Mouse (Mus musculus) small intestine, adult 2 months (tissue): ENCODE measurements around the gene Gm49318. TPM values are rescaled to one million over a fixed set of nuclear protein-coding genes. Genes with fewer than 3 reads are reported as not detected.
A peak's percentile ranks its signal among the peaks of the same experiment; 100 is the strongest.

Experiments used
- H3K27ac ChIP-seq: fragments of 200-500 bp; 2 replicates; pipeline ENCODE4 v1.5.1; 2012; ENCODE audit warnings: low read depth, low read length, control low read depth, inconsistent platforms; ENCODE audit not compliant: insufficient read depth
- H3K27me3 ChIP-seq: fragments of 200-500 bp; 2 replicates; pipeline ENCODE4 v1.6.1; 2012; ENCODE audit warnings: mild to moderate bottlenecking, moderate library complexity, low read length, inconsistent platforms; ENCODE audit not compliant: control insufficient read depth, insufficient read depth
- H3K36me3 ChIP-seq: fragments of 200-500 bp; 2 replicates; pipeline ENCODE4 v1.6.1; 2012; ENCODE audit warnings: mild to moderate bottlenecking, low read length, control low read depth, inconsistent platforms; ENCODE audit not compliant: control insufficient read depth, insufficient read depth
- H3K4me1 ChIP-seq: fragments of 200-500 bp; 2 replicates; pipeline ENCODE4 v1.6.1; 2012; ENCODE audit warnings: low read length, inconsistent platforms, mixed read lengths; ENCODE audit not compliant: control insufficient read depth, insufficient read depth, insufficient read length
- H3K4me3 ChIP-seq: fragments of 200-500 bp; 2 replicates; pipeline ENCODE4 v1.5.1; 2012; ENCODE audit warnings: low read depth, mild to moderate bottlenecking, control low read depth, inconsistent platforms, low read length, moderate library complexity
- CTCF ChIP-seq: fragments of 200-500 bp; IDR thresholded peaks from 2 replicates; pipeline ENCODE4 v1.5.1; 2012; ENCODE audit warnings: low read depth, mild to moderate bottlenecking, control low read depth, inconsistent platforms, low read length, moderate library complexity, mixed read lengths; ENCODE audit not compliant: insufficient replicate concordance, insufficient read length; ENCODE audit errors: extremely low read depth
- POLR2A ChIP-seq: fragments of 200-500 bp; IDR thresholded peaks from 2 replicates; pipeline ENCODE4 v1.6.1; 2012; ENCODE audit warnings: low read depth, mild to moderate bottlenecking, control low read depth, inconsistent platforms, low read length, moderate library complexity
- WGBS: fragments of 180-500 bp; shearing (Covaris S2); methylation state at CpG from one replicate; pipeline ENCODE4 v1.1.7; 2018; 5-methylcytosine and 5-hydroxymethylcytosine counted together
- polyA plus RNA-seq: library from polyadenylated mRNA; depleted of rRNA; stranded (reverse); fragments of >200 nt; gene quantifications from 2 replicates; pipeline ENCODE4 v1.2.3, GENCODE M21; 2012; rRNA removed

Gm49318 gene
- polyA plus RNA-seq, 1 experiment: not detected

- H3K4me1 ChIP-seq: peaks cover 12% of the 10 kb centered on the region
- no peak overlapping the region for H3K4me3 ChIP-seq
- H3K36me3 ChIP-seq: no peaks in the 10 kb centered on the region
- 58% methylated on average over 4 of the region's 4 CpGs for WGBS
- peaks cover 34% of the 10 kb centered on the region for H3K27me3 ChIP-seq
- H3K27ac ChIP-seq: no peak overlapping the region
- TF ChIP-seq POLR2A: no peak
- no peak for TF ChIP-seq CTCF
Measured at GRCm38 (mm10) chr9:21992227-21992626, 78.8 kb downstream of the Gm49318 start.

- peak within 1 kb of the TSS; percentile 55 for H3K4me3 ChIP-seq
- H3K27me3 ChIP-seq: peaks cover 34% of the 10 kb centered on the region
Measured at GRCm38 (mm10) chr9:21989230-21990110, 81.6 kb downstream of the Gm49318 start, which contains the start of gene Rgl3. Gene Rgl3, minus strand, starts transcription at chr9:21989446.

GRCm38 (mm10) chr9:21988421-21989101 is 82.5 kb downstream of the Gm49318 start:
- H3K36me3 ChIP-seq: no peaks in the 10 kb centered on the region
- peaks cover 12% of the 10 kb centered on the region for H3K4me1 ChIP-seq
- H3K27me3 ChIP-seq: peaks cover 34% of the 10 kb centered on the region
- H3K4me3 ChIP-seq: peak overlapping the region; percentile 55
- no peak overlapping the region for H3K27ac ChIP-seq
- WGBS: 2% methylated on average over 32 of the region's 32 CpGs
- TF ChIP-seq POLR2A (no peak; the same call in 1 of the 2 replicates), CTCF (no peak)

More at GRCm38 (mm10) chr9:21989230-21990110, 81.6 kb downstream of the Gm49318 start, which contains the start of gene Rgl3:
- no peak for TF ChIP-seq POLR2A
- TF ChIP-seq CTCF: no peak
- Histone ChIP-seq H3K4me1 (peaks cover 12% of the 10 kb centered on the region), H3K36me3 (no peaks in the 10 kb centered on the region), H3K27ac (no peak within 1 kb of the TSS)
- WGBS: 3% methylated on average over 41 of the region's 42 CpGs

- H3K4me1 ChIP-seq: peaks cover 12% of the 10 kb centered on the region
- no peak overlapping the region for H3K27ac ChIP-seq
- no peaks in the 10 kb centered on the region for H3K36me3 ChIP-seq
- 17% methylated on average over 36 of the region's 36 CpGs for WGBS
- no peak overlapping the region for H3K4me3 ChIP-seq
- H3K27me3 ChIP-seq: peaks cover 34% of the 10 kb centered on the region
- TF ChIP-seq CTCF: no peak
- TF ChIP-seq POLR2A: no peak
Measured at GRCm38 (mm10) chr9:21987592-21988342, 83.3 kb downstream of the Gm49318 start.

Other genes starting within 250 kb of the Gm49318 start
- 10.2 and 12.3 TPM in 2 replicates for gene Angptl8, start 235.7 kb downstream of the Gm49318 start, polyA plus RNA-seq
- gene Dock6, start 218.6 kb downstream of the Gm49318 start, polyA plus RNA-seq: 36.4 and 73.5 TPM in 2 replicates
- 48.9 and 86.7 TPM in 2 replicates for gene Rab3d, start 153.1 kb downstream of the Gm49318 start, polyA plus RNA-seq
- 0.71 and 1.2 TPM in 2 replicates for gene Ccdc159, start 143.8 kb downstream of the Gm49318 start, polyA plus RNA-seq
- 81.5 and 113 TPM in 2 replicates for gene Tmem205, start 143.7 kb downstream of the Gm49318 start, polyA plus RNA-seq
- 5.2 and 5.5 TPM in 2 replicates for gene Plppr2, start 134.2 kb downstream of the Gm49318 start, polyA plus RNA-seq
- 4.7 and 7.1 TPM in 2 replicates for gene Swsap1, start 115.5 kb downstream of the Gm49318 start, polyA plus RNA-seq
- 0.95 and 2.4 TPM in 2 replicates for gene Epor, start 107.8 kb downstream of the Gm49318 start, polyA plus RNA-seq
- gene Rgl3, start 81.8 kb downstream of the Gm49318 start, polyA plus RNA-seq: 3.4 and 3.8 TPM in 2 replicates
- 0.05 TPM in 1 of 2 replicates, not detected in the other for gene Ccdc151, start 68.6 kb downstream of the Gm49318 start, polyA plus RNA-seq
- gene Prkcsh, start 68.5 kb downstream of the Gm49318 start, polyA plus RNA-seq: 82.7 and 169 TPM in 2 replicates
- gene Elavl3, start 19.2 kb downstream of the Gm49318 start, polyA plus RNA-seq: 0.20 and 0.34 TPM in 2 replicates
- gene Zfp653, start 117 bp upstream of the Gm49318 start, polyA plus RNA-seq: 6.6 and 13.2 TPM in 2 replicates
- 26.8 and 35.7 TPM in 2 replicates for gene Ecsit, start 14.2 kb upstream of the Gm49318 start, polyA plus RNA-seq
- gene Cnn1, start 28.0 kb upstream of the Gm49318 start, polyA plus RNA-seq: 166 and 227 TPM in 2 replicates
- gene Elof1, start 45.9 kb upstream of the Gm49318 start, polyA plus RNA-seq: 108 and 120 TPM in 2 replicates
- 128 and 203 TPM in 2 replicates for gene Acp5, start 64.5 kb upstream of the Gm49318 start, polyA plus RNA-seq
- 35.4 and 43.1 TPM in 2 replicates for gene Pigyl, start 85.6 kb upstream of the Gm49318 start, polyA plus RNA-seq
- not detected in 2 replicates for gene Zfp872, start 116.8 kb upstream of the Gm49318 start, polyA plus RNA-seq
- gene Zfp809, start 154.5 kb upstream of the Gm49318 start, polyA plus RNA-seq: 4.3 and 8.9 TPM in 2 replicates
- gene Zfp599, start 188.6 kb upstream of the Gm49318 start, polyA plus RNA-seq: 0.13 and 0.16 TPM in 2 replicates
- 1.7 and 2.6 TPM in 2 replicates for gene Zfp810, start 236.4 kb upstream of the Gm49318 start, polyA plus RNA-seq